Mouse (Mus musculus): Measurements from ENCODE around the gene Cd247. TPM values are rescaled to one million over a fixed set of nuclear protein-coding genes. Genes with fewer than 3 reads are reported as not detected.

Gene Cd247
- total and polyA plus RNA-seq, 2 experiments from 2014 or later = 0.41 TPM; not detected in 1

GRCm38 (mm10) chr1:165860373-165861234 lies 72.1 kb downstream of the Cd247 start:
- Histone ChIP-seq H3K4me2 (ENCODE audit: low read depth, low read length) (no peak overlapping the region), H3K4me3 (ENCODE audit: low read depth, low read length) (no peak overlapping the region), H3K9me3 (replicated peaks; ENCODE audit: control insufficient read depth, low read length) (no peaks in the 10 kb centered on the region), H3K4me1 (ENCODE audit: control insufficient read depth, insufficient read depth) (0 out of 2 replicates have a peak, but pooled peaks cover 5% of the 10 kb centered on the region), H3K36me3 (replicated peaks; ENCODE audit: control insufficient read depth, insufficient read depth, low read length) (no peaks in the 10 kb centered on the region), H3K9ac (replicated peaks; ENCODE audit: low read depth, low read length) (no peak overlapping the region), H3K27ac (ENCODE audit: low read depth) (peak overlapping the region; percentile 52), H3K27me3 (ENCODE audit: control insufficient read depth, insufficient read depth, low read length) (no peaks in the 10 kb centered on the region)
- DNase-seq (ENCODE audit: low spot score) (peak; percentile 41), ATAC-seq (ENCODE audit: insufficient read depth, low read depth) (peak; percentile 62; the same call in 1 of the 2 replicates)
- TF ChIP-seq EP300 (IDR thresholded peaks at IDR 0.05; ENCODE audit: low read depth) (no peak), CTCF (IDR thresholded peaks at IDR 0.05; ENCODE audit: low read depth) (no peak)
- 53% methylated on average over 9 of the region's 9 CpGs for WGBS

GRCm38 (mm10) chr1:165861235-165861609 lies 72.7 kb downstream of the Cd247 start:
- WGBS = 81% methylated on average over 3 of the region's 3 CpGs
- no peak overlapping the region for H3K9ac ChIP-seq (replicated peaks; ENCODE audit: low read depth, low read length)

GRCm38 (mm10) chr1:165862059-165862458 lies 73.6 kb downstream of the Cd247 start:
- no peak for DNase-seq (ENCODE audit: low spot score)
- TF ChIP-seq EP300 (IDR thresholded peaks at IDR 0.05; ENCODE audit: low read depth) (no peak), CTCF (IDR thresholded peaks at IDR 0.05; ENCODE audit: low read depth) (no peak)
- ATAC-seq (ENCODE audit: insufficient read depth, low read depth) = no peak
- 78% methylated on average over 7 of the region's 7 CpGs for WGBS
- H3K4me2 ChIP-seq (ENCODE audit: low read depth, low read length) = no peak overlapping the region
- no peaks in the 10 kb centered on the region for H3K9me3 ChIP-seq (replicated peaks; ENCODE audit: control insufficient read depth, low read length)
- H3K9ac ChIP-seq (replicated peaks; ENCODE audit: low read depth, low read length) = no peak overlapping the region
- peaks cover 4% of the 10 kb centered on the region; the same call in 1 of the 2 replicates for H3K36me3 ChIP-seq (replicated peaks; ENCODE audit: control insufficient read depth, insufficient read depth, low read length)
- no peaks in the 10 kb centered on the region for H3K27me3 ChIP-seq (ENCODE audit: control insufficient read depth, insufficient read depth, low read length)
- H3K4me1 ChIP-seq (ENCODE audit: control insufficient read depth, insufficient read depth) = 0 out of 2 replicates have a peak, but pooled peaks cover 5% of the 10 kb centered on the region
- no peak overlapping the region for H3K4me3 ChIP-seq (ENCODE audit: low read depth, low read length)
- no peak overlapping the region for H3K27ac ChIP-seq (ENCODE audit: low read depth)

More at GRCm38 (mm10) chr1:165861235-165861609, 72.7 kb downstream of the Cd247 start:
- no peaks in the 10 kb centered on the region for H3K9me3 ChIP-seq (replicated peaks; ENCODE audit: control insufficient read depth, low read length)
- no peak overlapping the region for H3K27ac ChIP-seq (ENCODE audit: low read depth)
- no peak overlapping the region for H3K4me3 ChIP-seq (ENCODE audit: low read depth, low read length)
- TF ChIP-seq CTCF (IDR thresholded peaks at IDR 0.05; ENCODE audit: low read depth) = no peak
- TF ChIP-seq EP300 (IDR thresholded peaks at IDR 0.05; ENCODE audit: low read depth) = no peak
- H3K27me3 ChIP-seq (ENCODE audit: control insufficient read depth, insufficient read depth, low read length) = no peaks in the 10 kb centered on the region
- H3K36me3 ChIP-seq (replicated peaks; ENCODE audit: control insufficient read depth, insufficient read depth, low read length) = no peaks in the 10 kb centered on the region
- DNase-seq (ENCODE audit: low spot score) (no peak), ATAC-seq (ENCODE audit: insufficient read depth, low read depth) (no peak)
- H3K4me1 ChIP-seq (ENCODE audit: control insufficient read depth, insufficient read depth) = 0 out of 2 replicates have a peak, but pooled peaks cover 5% of the 10 kb centered on the region
- H3K4me2 ChIP-seq (ENCODE audit: low read depth, low read length) = no peak overlapping the region

- Histone ChIP-seq H3K4me1 (ENCODE audit: control insufficient read depth, insufficient read depth) (0 out of 2 replicates have a peak, but pooled peaks cover 5% of the 10 kb centered on the region), H3K9me3 (replicated peaks; ENCODE audit: control insufficient read depth, low read length) (no peaks in the 10 kb centered on the region), H3K4me3 (ENCODE audit: low read depth, low read length) (no peak overlapping the region), H3K27me3 (ENCODE audit: control insufficient read depth, insufficient read depth, low read length) (no peaks in the 10 kb centered on the region), H3K36me3 (replicated peaks; ENCODE audit: control insufficient read depth, insufficient read depth, low read length) (peaks cover 4% of the 10 kb centered on the region), H3K4me2 (ENCODE audit: low read depth, low read length) (no peak overlapping the region), H3K9ac (replicated peaks; ENCODE audit: low read depth, low read length) (no peak overlapping the region), H3K27ac (ENCODE audit: low read depth) (no peak overlapping the region)
- WGBS = 52% methylated on average over 14 of the region's 14 CpGs
- DNase-seq (ENCODE audit: low spot score) (no peak), ATAC-seq (ENCODE audit: insufficient read depth, low read depth) (no peak)
- no peak for TF ChIP-seq EP300 (IDR thresholded peaks at IDR 0.05; ENCODE audit: low read depth)
- no peak for TF ChIP-seq CTCF (IDR thresholded peaks at IDR 0.05; ENCODE audit: low read depth)
Observed at GRCm38 (mm10) chr1:165864864-165865795, 76.6 kb downstream of the Cd247 start.

GRCm38 (mm10) chr1:165866630-165867280 lies 78.3 kb downstream of the Cd247 start:
- Histone ChIP-seq H3K36me3 (replicated peaks; ENCODE audit: control insufficient read depth, insufficient read depth, low read length) (peaks cover 4% of the 10 kb centered on the region), H3K4me3 (ENCODE audit: low read depth, low read length) (no peak overlapping the region), H3K9me3 (replicated peaks; ENCODE audit: control insufficient read depth, low read length) (no peaks in the 10 kb centered on the region), H3K27ac (ENCODE audit: low read depth) (no peak overlapping the region), H3K9ac (replicated peaks; ENCODE audit: low read depth, low read length) (no peak overlapping the region), H3K27me3 (ENCODE audit: control insufficient read depth, insufficient read depth, low read length) (no peaks in the 10 kb centered on the region), H3K4me1 (ENCODE audit: control insufficient read depth, insufficient read depth) (no peaks in the 10 kb centered on the region), H3K4me2 (ENCODE audit: low read depth, low read length) (no peak overlapping the region)
- no peak for ATAC-seq (ENCODE audit: insufficient read depth, low read depth)
- DNase-seq (ENCODE audit: low spot score) = no peak
- 71% methylated on average over 5 of the region's 5 CpGs for WGBS
- TF ChIP-seq CTCF (IDR thresholded peaks at IDR 0.05; ENCODE audit: low read depth) = no peak
- TF ChIP-seq EP300 (IDR thresholded peaks at IDR 0.05; ENCODE audit: low read depth) = no peak

Data from heart, postnatal 0 days (tissue).